Mouse (Mus musculus) adipocyte (in vitro differentiated cells): ENCODE results near the gene Flcn.

Experiments
- DNase-seq: peaks from one replicate; pipeline ENCODE4 v3.0.0-alpha.2; 2016; ENCODE audit warnings: low spot score

Gene Flcn

GRCm38 (mm10) chr11:59805256-59805655 lies 4.6 kb downstream of the Flcn start:
- DNase-seq: no peak

- DNase-seq: no peak
Measured at GRCm38 (mm10) chr11:59804409-59805110, 5.3 kb downstream of the Flcn start.

- DNase-seq: no peak
Measured at GRCm38 (mm10) chr11:59803516-59803915, 6.3 kb downstream of the Flcn start.

GRCm38 (mm10) chr11:59801881-59802280 lies 7.9 kb downstream of the Flcn start:
- no peak for DNase-seq

DNA sequence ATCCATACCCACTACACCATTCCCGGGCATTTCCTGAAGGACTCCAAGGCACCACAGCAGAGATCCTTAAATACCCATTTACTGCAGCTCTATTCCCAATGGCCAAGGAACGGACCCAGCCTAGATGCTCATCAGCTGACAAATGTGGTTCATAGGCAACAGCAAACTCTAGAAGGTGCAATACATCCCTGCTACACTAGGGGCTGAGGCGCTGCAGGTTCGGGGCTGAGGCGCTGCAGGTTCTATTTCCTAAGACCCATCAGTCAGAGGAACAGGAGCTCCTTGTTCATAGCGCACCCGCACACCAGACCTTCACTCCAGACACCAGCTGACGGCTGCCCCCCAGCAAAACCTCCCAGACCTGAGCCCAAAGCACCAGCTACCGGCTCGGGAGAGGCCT lies 9.4 kb downstream of the Flcn start:
- DNase-seq: no peak

GRCm38 (mm10) chr11:59793390-59793789 lies 16.4 kb downstream of the Flcn start:
- no peak for DNase-seq

DNA sequence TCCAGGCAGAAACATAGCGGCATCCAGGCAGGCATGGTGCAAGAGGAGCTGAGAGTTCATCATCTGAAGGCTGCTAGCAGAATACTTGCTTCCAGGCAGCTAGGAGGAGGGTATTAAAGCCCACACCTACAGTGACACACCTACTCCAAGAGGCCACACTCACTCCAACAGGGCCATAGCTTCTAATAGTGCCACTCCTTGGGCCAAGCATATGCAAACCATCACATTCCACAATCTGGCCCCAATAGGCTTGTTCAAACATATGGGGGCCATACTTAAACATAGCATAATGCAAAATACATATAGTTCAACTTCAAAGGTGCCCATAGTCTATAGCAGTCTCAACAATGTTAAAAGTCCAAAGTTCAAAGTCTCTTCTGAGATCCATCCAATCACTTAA lies 20.5 kb downstream of the Flcn start:
- DNase-seq: no peak

DNA sequence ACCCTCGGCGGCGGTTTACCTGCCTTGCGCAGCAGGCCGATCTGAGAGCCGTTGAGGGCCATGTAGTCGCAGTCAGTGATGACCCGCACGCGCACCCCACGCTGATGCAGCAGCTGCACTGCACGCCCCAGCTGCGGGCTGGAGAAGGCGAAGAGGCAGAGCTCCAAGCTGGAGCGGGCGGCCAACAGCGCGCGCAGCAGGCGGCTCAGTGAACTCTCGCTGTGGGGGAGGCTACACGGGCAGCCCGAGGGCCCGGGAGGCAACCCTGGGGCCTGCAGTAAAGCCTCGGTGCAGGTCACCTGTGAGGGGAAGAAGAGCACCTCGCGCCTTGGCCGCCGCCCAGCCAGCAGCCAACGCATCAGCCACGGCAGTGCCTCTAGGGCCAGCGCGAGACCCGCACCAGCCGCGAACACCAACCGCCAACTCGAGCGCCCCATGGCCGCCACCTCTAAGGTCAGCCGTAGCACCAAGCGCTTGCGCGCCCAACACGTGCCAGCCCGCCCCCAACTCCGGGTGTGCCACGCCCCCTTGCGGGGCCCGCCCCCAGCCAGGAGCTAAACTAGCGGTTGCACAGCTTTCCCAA lies 22.5 kb downstream of the Flcn start, which contains the start of gene Pld6:
Gene Pld6, minus strand, starts transcription at position 447 of the 583 bp plus-strand sequence.
- no peak for DNase-seq

DNA sequence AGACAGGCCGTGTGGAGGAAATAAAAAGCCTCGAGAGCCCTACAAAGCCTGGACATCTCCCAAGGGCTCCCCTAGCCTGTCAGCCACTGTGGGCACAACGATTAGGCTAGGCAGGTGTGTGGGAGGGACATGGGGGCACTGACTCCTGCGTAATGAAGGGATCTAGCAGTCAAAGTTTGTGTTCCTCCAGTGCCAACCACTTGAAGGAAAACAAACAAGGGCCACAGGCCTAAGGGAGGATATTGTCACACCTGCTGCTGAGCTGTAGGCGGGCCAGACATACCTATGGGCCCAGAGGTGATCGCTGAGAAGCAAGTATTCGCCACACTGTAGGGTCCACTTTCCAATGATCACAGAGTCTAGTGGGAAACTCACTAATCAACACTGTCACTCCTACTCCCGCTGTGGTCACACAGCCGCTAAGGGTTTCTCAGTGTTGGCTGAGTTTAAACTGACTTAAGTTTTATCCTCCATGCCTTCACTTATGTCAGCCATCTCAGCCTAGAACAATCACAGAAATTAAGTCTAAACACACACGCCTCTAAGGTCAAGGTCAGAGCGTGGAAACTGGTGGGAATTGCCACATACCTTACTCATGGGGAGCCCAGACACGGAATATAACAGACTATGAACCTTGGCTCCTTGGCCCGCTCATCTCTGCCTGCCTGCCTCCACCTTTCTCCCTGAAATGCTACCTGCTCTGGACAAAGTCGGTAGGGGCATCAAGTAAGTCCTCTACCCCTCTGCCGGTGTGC lies 23.2 kb downstream of the Flcn start:
- DNase-seq: no peak

DNA sequence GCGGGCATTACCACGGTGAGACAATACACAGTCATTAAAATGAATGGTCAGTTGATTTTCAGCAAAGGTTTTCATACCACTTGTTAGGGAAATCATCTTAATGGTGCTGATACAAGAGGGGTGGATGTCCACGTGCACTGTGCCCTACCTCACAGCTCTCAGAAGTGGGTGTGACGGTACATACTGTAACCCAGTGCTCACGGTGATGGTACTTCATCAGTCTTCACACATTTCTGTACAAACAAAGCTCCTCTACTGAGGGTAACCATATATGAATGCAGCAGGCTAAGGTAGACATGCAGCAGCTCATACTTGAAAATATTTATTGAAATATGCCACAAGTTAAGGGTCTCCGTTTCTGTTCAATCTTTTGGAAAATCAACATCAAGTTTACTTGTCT lies 26.2 kb downstream of the Flcn start:
- DNase-seq: no peak

GRCm38 (mm10) chr11:59782091-59782590 lies 27.7 kb downstream of the Flcn start:
- DNase-seq: no peak

- no peak for DNase-seq
Measured at GRCm38 (mm10) chr11:59780241-59780640, 29.6 kb downstream of the Flcn start.

GRCm38 (mm10) chr11:59779406-59779805 lies 30.4 kb downstream of the Flcn start:
- no peak for DNase-seq

- no peak for DNase-seq
Measured at GRCm38 (mm10) chr11:59778874-59779223, 31.0 kb downstream of the Flcn start.

GRCm38 (mm10) chr11:59778181-59778873 lies 31.5 kb downstream of the Flcn start:
- DNase-seq: peak; percentile 76

GRCm38 (mm10) chr11:59777259-59777658 lies 32.6 kb downstream of the Flcn start:
- DNase-seq: no peak

- DNase-seq: no peak
Measured at GRCm38 (mm10) chr11:59775435-59776148, 34.2 kb downstream of the Flcn start.

DNA sequence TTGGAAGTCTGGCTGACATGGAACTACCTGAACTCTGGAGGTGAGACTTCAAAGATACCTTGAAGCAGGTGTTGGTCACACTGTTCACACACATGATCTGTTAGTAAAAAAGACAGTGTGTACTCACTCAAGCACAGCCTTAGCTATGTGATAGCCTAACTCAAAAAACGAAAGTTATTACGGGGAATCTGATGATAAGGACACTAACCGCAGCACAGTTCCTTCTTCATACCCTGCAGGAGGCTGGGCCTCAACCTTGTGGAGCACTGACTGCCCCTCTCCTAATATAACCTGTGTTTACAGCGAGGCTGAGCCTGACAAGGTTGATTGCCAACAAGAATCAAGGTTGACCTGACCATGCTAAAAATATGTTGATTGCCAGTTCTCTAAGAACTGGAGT lies 35.3 kb downstream of the Flcn start:
- no peak for DNase-seq

DNA sequence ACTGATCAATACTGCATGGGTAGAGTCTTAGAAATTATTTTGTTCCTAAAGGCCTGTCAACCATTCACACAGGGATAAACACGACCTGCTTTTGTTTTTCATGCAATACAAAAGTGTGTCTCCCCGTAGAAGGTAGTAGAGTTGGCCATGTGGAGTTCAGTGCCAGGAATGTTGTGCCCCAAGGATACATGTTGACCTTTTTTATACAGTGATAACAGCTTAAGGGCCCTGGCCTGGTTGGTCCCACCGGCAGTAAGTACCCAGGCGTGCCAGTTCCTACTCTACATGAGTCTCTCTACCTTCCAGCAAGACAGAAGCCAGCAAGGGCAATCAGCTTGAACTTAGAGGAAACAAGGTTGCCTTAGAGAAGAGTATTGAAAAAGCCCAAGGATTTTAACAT lies 36.9 kb downstream of the Flcn start:
- DNase-seq: no peak

DNA sequence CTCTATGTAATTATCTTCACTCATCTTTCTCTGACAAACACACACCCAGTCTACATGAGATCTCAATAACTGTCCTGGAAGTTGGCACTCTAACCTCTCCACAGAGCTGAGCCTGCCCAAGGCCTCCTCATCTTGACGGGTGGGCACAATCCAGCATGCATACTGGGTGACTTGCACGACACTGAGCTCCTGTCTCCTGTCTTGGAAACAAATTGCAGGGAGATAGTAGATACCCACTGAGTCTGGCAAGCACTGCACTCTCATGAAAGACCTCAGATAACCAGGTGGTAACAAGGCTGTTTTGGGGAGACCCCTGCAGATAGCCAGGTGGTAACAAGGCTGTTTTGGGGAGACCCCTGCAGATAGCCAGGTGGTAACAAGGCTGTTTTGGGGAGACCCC lies 37.5 kb downstream of the Flcn start:
- no peak for DNase-seq

GRCm38 (mm10) chr11:59770753-59771152 lies 39.1 kb downstream of the Flcn start:
- DNase-seq: no peak

- DNase-seq: no peak
Measured at GRCm38 (mm10) chr11:59769738-59770137, 40.1 kb downstream of the Flcn start.
